Mouse (Mus musculus) cerebellum, adult 2 months (tissue): ENCODE data around the gene 4930469K13Rik.

Experiments used
- CTCF ChIP-seq: fragments of 200-500 bp; IDR thresholded peaks from 2 replicates; pipeline ENCODE4 v1.5.1; 2011; ENCODE audit warnings: low read depth, mild to moderate bottlenecking, control low read depth, low read length, moderate library complexity, borderline replicate concordance; ENCODE audit not compliant: insufficient read depth
- POLR2A ChIP-seq: fragments of 200-500 bp; IDR thresholded peaks from 2 replicates; pipeline ENCODE4 v1.6.1; 2011; ENCODE audit warnings: low read length, control low read depth, borderline replicate concordance; ENCODE audit not compliant: insufficient read depth

- TF ChIP-seq POLR2A (no peak), CTCF (no peak)
Observed at GRCm38 (mm10) chr11:34077870-34078269, 20.5 kb downstream of the 4930469K13Rik start.
